Mouse (Mus musculus): ENCODE results near the gene Tmc6. TPM values are rescaled to one million over a fixed set of nuclear protein-coding genes. Genes with fewer than 3 reads are reported as not detected.
A peak's percentile ranks its signal among the peaks of the same experiment; 100 is the strongest.

Tmc6 gene
- polyA plus RNA-seq, 1 experiment from 2014 or later = 62.1 TPM

GRCm38 (mm10) chr11:117800038-117800437 is 18.0 kb upstream of the Tmc6 start:
- DNase-seq (ENCODE audit: low spot score) = no peak
- H3K4me3 ChIP-seq (ENCODE audit: low read depth, low read length) = no peak overlapping the region; the same call in 1 of the 2 replicates
- ATAC-seq (replicated peaks; ENCODE audit: low FRiP score) = no peak
- peak overlapping the region; percentile 82 for H3K4me2 ChIP-seq
- 88% methylated on average over 7 of the region's 7 CpGs for WGBS
- no peaks in the 10 kb centered on the region for H3K27me3 ChIP-seq (replicated peaks; ENCODE audit: control insufficient read depth, insufficient read depth, low read length)
- H3K4me1 ChIP-seq (replicated peaks; ENCODE audit: control insufficient read depth, insufficient read depth, low read length) = peaks cover 50% of the 10 kb centered on the region
- peak overlapping the region; percentile 66; the same call in 1 of the 2 replicates for H3K9ac ChIP-seq (ENCODE audit: low read depth, low read length)
- no peaks in the 10 kb centered on the region for H3K9me3 ChIP-seq (ENCODE audit: control insufficient read depth, low read length)
- H3K36me3 ChIP-seq (ENCODE audit: control insufficient read depth, insufficient read depth, low read length) = peaks cover 3% of the 10 kb centered on the region; the same call in 1 of the 2 replicates
- 0 out of 2 replicates have a peak overlapping the region, but pooled peaks have one; percentile 87 for H3K27ac ChIP-seq (ENCODE audit: low read depth, low read length)

GRCm38 (mm10) chr11:117799174-117799573 is 17.2 kb upstream of the Tmc6 start:
- no peak for DNase-seq (ENCODE audit: low spot score)

GRCm38 (mm10) chr11:117798160-117798541 is 16.2 kb upstream of the Tmc6 start:
- Histone ChIP-seq H3K27ac (ENCODE audit: low read depth, low read length) (peak overlapping the region; percentile 87), H3K4me2 (peak overlapping the region; percentile 82), H3K36me3 (ENCODE audit: control insufficient read depth, insufficient read depth, low read length) (0 out of 2 replicates have a peak, but pooled peaks cover under 1% of the 10 kb centered on the region), H3K9me3 (ENCODE audit: control insufficient read depth, low read length) (no peaks in the 10 kb centered on the region), H3K4me1 (replicated peaks; ENCODE audit: control insufficient read depth, insufficient read depth, low read length) (peaks cover 49% of the 10 kb centered on the region), H3K27me3 (replicated peaks; ENCODE audit: control insufficient read depth, insufficient read depth, low read length) (no peaks in the 10 kb centered on the region), H3K9ac (ENCODE audit: low read depth, low read length) (peak overlapping the region; percentile 66), H3K4me3 (ENCODE audit: low read depth, low read length) (peak overlapping the region; percentile 52)
- ATAC-seq (replicated peaks; ENCODE audit: low FRiP score) (peak; percentile 65), DNase-seq (ENCODE audit: low spot score) (no peak)
- 5% methylated on average over 2 of the region's 2 CpGs for WGBS

More at GRCm38 (mm10) chr11:117799174-117799573, 17.2 kb upstream of the Tmc6 start:
- peak overlapping the region; percentile 66 for H3K9ac ChIP-seq (ENCODE audit: low read depth, low read length)
- no peaks in the 10 kb centered on the region for H3K9me3 ChIP-seq (ENCODE audit: control insufficient read depth, low read length)
- H3K36me3 ChIP-seq (ENCODE audit: control insufficient read depth, insufficient read depth, low read length) = peaks cover 3% of the 10 kb centered on the region; the same call in 1 of the 2 replicates
- H3K27ac ChIP-seq (ENCODE audit: low read depth, low read length) = peak overlapping the region; percentile 87
- no peak for ATAC-seq (replicated peaks; ENCODE audit: low FRiP score)
- H3K4me2 ChIP-seq = peak overlapping the region; percentile 82
- H3K4me1 ChIP-seq (replicated peaks; ENCODE audit: control insufficient read depth, insufficient read depth, low read length) = peaks cover 50% of the 10 kb centered on the region
- peak overlapping the region; percentile 52 for H3K4me3 ChIP-seq (ENCODE audit: low read depth, low read length)
- no peaks in the 10 kb centered on the region for H3K27me3 ChIP-seq (replicated peaks; ENCODE audit: control insufficient read depth, insufficient read depth, low read length)
- WGBS = 56% methylated on average over 5 of the region's 5 CpGs

- ATAC-seq (replicated peaks; ENCODE audit: low FRiP score) (peak; percentile 94), DNase-seq (ENCODE audit: low spot score) (peak; percentile 74)
- 24% methylated on average over 9 of the region's 9 CpGs for WGBS
- Histone ChIP-seq H3K9me3 (ENCODE audit: control insufficient read depth, low read length) (no peaks in the 10 kb centered on the region), H3K27me3 (replicated peaks; ENCODE audit: control insufficient read depth, insufficient read depth, low read length) (no peaks in the 10 kb centered on the region), H3K27ac (ENCODE audit: low read depth, low read length) (peak within 1 kb of the TSS; percentile 87), H3K9ac (ENCODE audit: low read depth, low read length) (peak within 1 kb of the TSS; percentile 66), H3K4me3 (ENCODE audit: low read depth, low read length) (peak within 1 kb of the TSS; percentile 52), H3K4me2 (peak within 1 kb of the TSS; percentile 82), H3K4me1 (replicated peaks; ENCODE audit: control insufficient read depth, insufficient read depth, low read length) (peaks cover 47% of the 10 kb centered on the region), H3K36me3 (ENCODE audit: control insufficient read depth, insufficient read depth, low read length) (no peaks in the 10 kb centered on the region)
These were observed 15.6 kb upstream of the Tmc6 start, which contains the start of gene 6030468B19Rik for GRCm38 (mm10) chr11:117797511-117798159. Gene 6030468B19Rik (plus strand): TSS chr11:117797660.

- Histone ChIP-seq H3K4me1 (replicated peaks; ENCODE audit: control insufficient read depth, insufficient read depth, low read length) (peaks cover 54% of the 10 kb centered on the region), H3K36me3 (ENCODE audit: control insufficient read depth, insufficient read depth, low read length) (no peaks in the 10 kb centered on the region), H3K4me3 (ENCODE audit: low read depth, low read length) (0 out of 2 replicates have a peak overlapping the region, but pooled peaks have one; percentile 52), H3K27me3 (replicated peaks; ENCODE audit: control insufficient read depth, insufficient read depth, low read length) (no peaks in the 10 kb centered on the region), H3K4me2 (peak overlapping the region; percentile 82), H3K9me3 (ENCODE audit: control insufficient read depth, low read length) (no peaks in the 10 kb centered on the region), H3K27ac (ENCODE audit: low read depth, low read length) (peak overlapping the region; percentile 87), H3K9ac (ENCODE audit: low read depth, low read length) (peak overlapping the region; percentile 25)
- ATAC-seq (replicated peaks; ENCODE audit: low FRiP score) (peak; percentile 24), DNase-seq (ENCODE audit: low spot score) (no peak)
- 29% methylated on average over 5 of the region's 5 CpGs for WGBS
These were observed 15.0 kb upstream of the Tmc6 start for GRCm38 (mm10) chr11:117796954-117797353.

- Histone ChIP-seq H3K27ac (ENCODE audit: low read depth, low read length) (no peak overlapping the region), H3K9me3 (ENCODE audit: control insufficient read depth, low read length) (no peaks in the 10 kb centered on the region), H3K9ac (ENCODE audit: low read depth, low read length) (0 out of 2 replicates have a peak overlapping the region, but pooled peaks have one; percentile 12), H3K4me2 (no peak overlapping the region), H3K4me3 (ENCODE audit: low read depth, low read length) (no peak overlapping the region), H3K27me3 (replicated peaks; ENCODE audit: control insufficient read depth, insufficient read depth, low read length) (no peaks in the 10 kb centered on the region), H3K36me3 (ENCODE audit: control insufficient read depth, insufficient read depth, low read length) (no peaks in the 10 kb centered on the region), H3K4me1 (replicated peaks; ENCODE audit: control insufficient read depth, insufficient read depth, low read length) (peaks cover 57% of the 10 kb centered on the region)
- 68% methylated on average over 4 of the region's 4 CpGs for WGBS
- no peak for DNase-seq (ENCODE audit: low spot score)
- ATAC-seq (replicated peaks; ENCODE audit: low FRiP score) = no peak
These were observed 12.1 kb upstream of the Tmc6 start for GRCm38 (mm10) chr11:117794035-117794551.

- Histone ChIP-seq H3K4me2 (peak overlapping the region; percentile 70), H3K27ac (ENCODE audit: low read depth, low read length) (peak overlapping the region; percentile 45), H3K4me3 (ENCODE audit: low read depth, low read length) (peak overlapping the region; percentile 37), H3K9me3 (ENCODE audit: control insufficient read depth, low read length) (no peaks in the 10 kb centered on the region), H3K9ac (ENCODE audit: low read depth, low read length) (peak overlapping the region; percentile 46), H3K4me1 (replicated peaks; ENCODE audit: control insufficient read depth, insufficient read depth, low read length) (peaks cover 40% of the 10 kb centered on the region), H3K36me3 (ENCODE audit: control insufficient read depth, insufficient read depth, low read length) (no peaks in the 10 kb centered on the region), H3K27me3 (replicated peaks; ENCODE audit: control insufficient read depth, insufficient read depth, low read length) (no peaks in the 10 kb centered on the region)
- DNase-seq (ENCODE audit: low spot score) (peak; percentile 75), ATAC-seq (replicated peaks; ENCODE audit: low FRiP score) (peak; percentile 66)
- 4% methylated on average over 22 of the region's 22 CpGs for WGBS
These were observed 10.4 kb upstream of the Tmc6 start for GRCm38 (mm10) chr11:117792281-117792888.

GRCm38 (mm10) chr11:117791441-117791761 is 9.4 kb upstream of the Tmc6 start:
- H3K4me3 ChIP-seq (ENCODE audit: low read depth, low read length) = no peak overlapping the region
- no peak overlapping the region for H3K9ac ChIP-seq (ENCODE audit: low read depth, low read length)
- H3K4me2 ChIP-seq = no peak overlapping the region
- peaks cover 33% of the 10 kb centered on the region for H3K4me1 ChIP-seq (replicated peaks; ENCODE audit: control insufficient read depth, insufficient read depth, low read length)
- 77% methylated on average over 9 of the region's 9 CpGs for WGBS
- no peak for DNase-seq (ENCODE audit: low spot score)
- no peaks in the 10 kb centered on the region for H3K9me3 ChIP-seq (ENCODE audit: control insufficient read depth, low read length)
- no peak for ATAC-seq (replicated peaks; ENCODE audit: low FRiP score)
- no peaks in the 10 kb centered on the region for H3K36me3 ChIP-seq (ENCODE audit: control insufficient read depth, insufficient read depth, low read length)
- H3K27me3 ChIP-seq (replicated peaks; ENCODE audit: control insufficient read depth, insufficient read depth, low read length) = no peaks in the 10 kb centered on the region
- H3K27ac ChIP-seq (ENCODE audit: low read depth, low read length) = no peak overlapping the region

All from liver, embryonic 11.5 days (tissue).